Mouse (Mus musculus): ENCODE results near the gene Acsbg1.
A peak's percentile ranks its signal among the peaks of the same experiment; 100 is the strongest.

The Acsbg1 gene

DNA sequence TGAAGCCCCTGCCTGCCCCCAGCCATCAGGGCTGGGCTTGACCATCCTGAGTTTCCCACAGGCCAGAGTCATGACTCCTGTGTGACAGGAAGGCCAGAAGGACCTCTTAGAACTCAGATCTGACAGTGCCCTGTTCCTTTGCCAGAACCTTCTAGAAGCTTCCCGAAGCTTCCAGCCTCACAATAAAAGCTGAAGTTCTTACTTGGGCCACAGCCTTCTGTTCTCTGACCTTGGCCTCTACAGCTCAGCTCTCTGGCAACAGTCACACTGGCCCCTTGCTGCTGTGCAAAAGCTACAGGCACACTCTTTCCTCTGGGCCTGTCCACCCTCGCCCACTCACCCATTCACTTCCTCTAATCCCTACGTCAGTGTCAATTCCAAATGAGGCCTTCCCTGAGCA lies 10.3 kb upstream of the Acsbg1 start:
- DNase-seq (ENCODE audit: low spot score in 2 of 2) = no peak

DNA sequence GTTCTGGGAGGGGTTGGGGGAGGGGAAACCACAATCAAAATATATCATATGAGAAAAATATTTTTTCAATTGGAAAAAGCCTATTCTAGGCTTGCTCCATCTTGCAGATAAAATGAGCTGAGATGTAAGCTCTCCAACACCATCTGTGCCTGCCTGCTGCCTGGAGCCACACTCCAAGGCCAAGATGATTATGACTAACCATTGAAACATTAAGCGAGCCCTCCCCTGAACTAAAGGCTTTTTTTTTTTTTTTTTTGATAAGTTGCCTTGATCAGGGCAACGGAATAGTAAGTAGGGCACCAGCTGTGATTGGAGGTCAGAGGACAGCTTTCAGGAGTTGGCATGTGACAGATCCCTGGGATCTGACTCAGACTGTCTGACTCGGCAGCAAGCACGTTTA lies 6.8 kb upstream of the Acsbg1 start:
- DNase-seq (ENCODE audit: low spot score in 2 of 2) = peak in 1 of 2 experiments; percentile 39

DNA sequence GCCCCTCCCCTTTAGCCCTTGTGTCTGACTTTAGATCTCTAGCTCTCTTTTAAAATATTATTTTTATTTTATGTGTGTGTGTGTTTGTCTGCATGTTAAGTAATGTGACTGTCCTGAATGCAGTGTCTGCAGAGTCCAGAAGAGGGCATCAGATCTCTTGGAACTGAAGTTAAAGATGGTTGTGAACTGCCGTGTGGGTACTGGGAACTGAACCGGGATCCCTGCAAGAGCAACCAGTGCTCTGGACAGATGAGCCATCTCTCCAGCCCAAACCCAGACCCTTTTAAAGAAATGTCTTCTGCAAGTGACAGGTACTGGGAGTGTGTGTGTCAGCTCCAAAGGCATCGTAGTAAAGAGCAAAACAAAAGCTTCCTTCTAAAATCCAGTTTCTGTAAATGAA lies 4.4 kb upstream of the Acsbg1 start:
- no peak for DNase-seq (ENCODE audit: low spot score in 2 of 2)

DNA sequence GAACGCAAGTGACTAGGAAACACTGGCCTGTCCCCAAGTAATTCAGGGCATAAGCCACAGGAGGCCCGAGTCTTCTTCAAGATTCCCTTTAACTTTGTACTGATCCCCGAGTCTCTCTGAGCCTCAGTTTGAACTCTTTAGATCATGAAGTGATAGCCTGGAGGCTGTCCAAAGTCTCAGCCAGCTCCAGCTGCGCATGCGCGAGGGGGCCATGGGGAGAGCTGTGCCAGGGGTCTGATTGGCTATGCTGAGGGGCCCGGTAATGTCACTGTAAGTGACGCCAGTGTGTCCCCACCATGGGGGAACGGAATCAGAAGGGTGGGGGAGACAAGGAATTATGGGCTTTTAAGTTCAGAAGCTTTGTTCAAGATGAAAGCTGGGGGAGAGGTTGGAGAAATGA lies 2.7 kb upstream of the Acsbg1 start:
- DNase-seq (ENCODE audit: low spot score in 2 of 2) = no peak

DNA sequence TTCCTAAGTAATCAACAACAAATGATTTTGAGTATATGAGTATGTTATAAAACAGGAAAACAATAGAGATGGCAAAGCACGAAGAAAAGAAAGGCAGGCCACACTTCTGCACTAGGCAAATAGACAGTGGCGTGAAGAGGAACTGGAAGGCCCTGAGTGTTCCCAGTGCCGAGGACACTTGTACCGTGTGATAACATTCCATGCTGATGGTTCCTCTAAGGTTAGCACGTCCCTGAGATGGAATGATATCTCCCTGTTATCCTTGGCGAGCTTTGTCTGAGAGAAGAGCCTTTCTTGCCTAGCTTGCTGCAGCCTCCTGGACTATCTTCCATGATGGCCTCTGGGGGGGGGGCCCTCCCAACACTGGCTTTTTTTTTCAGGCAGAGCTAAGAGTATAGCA lies 2.9 kb downstream of the Acsbg1 start:
- no peak for DNase-seq (ENCODE audit: low spot score in 2 of 2)

DNA sequence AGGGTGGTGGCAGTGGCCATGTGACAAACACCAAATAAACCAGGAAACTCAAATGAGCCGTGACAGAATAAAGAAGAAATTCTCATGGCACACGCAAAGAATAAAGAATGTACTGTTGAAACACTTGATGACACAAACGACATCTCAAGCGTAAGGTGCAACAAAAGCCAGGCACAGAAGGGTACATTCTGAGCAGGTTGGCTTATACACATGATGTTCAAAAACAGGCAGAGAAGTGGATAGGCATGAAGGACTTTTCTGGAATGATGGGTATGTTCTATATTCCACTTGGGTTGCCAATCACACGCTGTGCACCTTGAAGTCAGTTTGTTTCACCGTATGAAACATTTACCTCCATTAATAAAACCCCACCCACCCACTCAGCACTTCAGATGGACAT lies 5.3 kb downstream of the Acsbg1 start:
- DNase-seq (ENCODE audit: low spot score in 2 of 2) = no peak

DNA sequence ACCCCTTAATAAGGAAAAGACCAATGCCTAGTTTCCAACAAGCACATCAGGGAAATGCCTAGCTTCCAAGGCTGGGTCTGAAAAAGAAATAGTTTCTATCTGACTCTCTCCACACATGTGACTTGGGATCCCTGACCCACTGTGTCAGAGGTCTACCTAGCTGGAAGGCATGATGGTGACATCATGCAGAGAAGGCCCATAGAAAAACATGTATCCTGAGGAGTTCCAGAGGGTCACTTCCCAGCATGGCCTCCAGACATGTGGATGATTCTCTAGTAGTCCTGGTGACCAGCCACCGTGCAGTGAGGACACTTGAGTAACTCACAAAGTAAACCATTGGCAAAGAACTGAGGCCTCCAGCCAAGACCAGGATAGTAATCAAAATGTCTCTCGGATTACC lies 5.8 kb downstream of the Acsbg1 start:
- no peak for DNase-seq (ENCODE audit: low spot score in 2 of 2)

DNA sequence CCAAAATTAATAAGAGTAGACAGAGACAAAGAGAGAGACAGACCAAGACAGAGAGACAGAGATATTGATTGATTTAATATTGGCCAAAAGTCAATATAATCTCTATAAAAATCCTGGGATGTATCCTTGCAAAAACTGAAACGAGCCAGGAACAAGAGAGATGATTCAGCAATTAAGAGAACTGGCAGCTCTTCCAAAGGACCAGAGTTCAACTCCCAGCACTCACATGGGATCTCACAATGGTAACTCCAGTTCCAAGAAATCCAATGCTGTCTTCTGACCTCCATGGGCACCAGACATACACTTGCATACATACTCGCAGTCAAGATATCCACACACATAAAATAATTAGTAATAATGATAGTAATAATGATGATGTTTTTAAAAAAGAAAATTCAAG lies 8.9 kb downstream of the Acsbg1 start:
- no peak for DNase-seq (ENCODE audit: low spot score in 2 of 2)

DNA sequence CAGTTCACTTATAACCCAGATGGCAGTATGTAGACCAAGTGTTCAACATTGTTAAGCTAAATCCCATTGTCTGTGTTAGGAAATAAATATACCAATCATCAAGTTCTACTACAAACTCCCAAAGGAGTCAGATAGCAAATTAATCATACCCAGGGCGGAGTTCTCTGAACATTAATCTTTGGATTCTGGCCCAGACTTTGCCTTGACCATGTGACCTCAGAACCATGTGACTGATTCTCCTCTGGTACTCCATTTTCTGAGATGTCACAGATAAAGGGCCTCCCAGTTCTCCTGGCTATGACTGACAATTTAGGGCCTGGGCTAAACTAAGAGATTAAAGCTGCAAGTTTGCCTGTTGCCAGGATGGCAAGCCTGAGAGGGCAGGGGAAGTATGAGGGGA lies 12.3 kb downstream of the Acsbg1 start:
- DNase-seq (ENCODE audit: low spot score in 2 of 2) = no peak

DNA sequence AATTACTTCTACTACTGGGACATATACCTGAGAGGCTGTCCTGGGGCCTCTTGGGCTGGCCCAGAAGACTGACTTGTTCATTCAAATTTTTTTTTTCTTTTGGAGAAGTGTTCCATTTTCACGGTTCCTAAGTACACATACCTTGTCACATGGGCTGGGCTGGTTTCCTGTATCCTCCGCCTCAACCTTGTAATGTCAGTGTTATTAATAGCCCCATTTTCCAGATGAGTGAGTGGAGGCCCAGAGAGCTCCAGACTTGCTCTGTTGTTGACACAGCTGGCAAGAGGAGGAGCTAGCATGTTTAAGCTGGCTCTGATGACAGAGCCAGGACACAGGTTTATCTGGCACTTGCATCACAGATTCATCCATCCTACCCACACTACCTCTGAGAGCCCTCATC lies 14.2 kb downstream of the Acsbg1 start:
- DNase-seq (ENCODE audit: low spot score in 2 of 2) = no peak

DNA sequence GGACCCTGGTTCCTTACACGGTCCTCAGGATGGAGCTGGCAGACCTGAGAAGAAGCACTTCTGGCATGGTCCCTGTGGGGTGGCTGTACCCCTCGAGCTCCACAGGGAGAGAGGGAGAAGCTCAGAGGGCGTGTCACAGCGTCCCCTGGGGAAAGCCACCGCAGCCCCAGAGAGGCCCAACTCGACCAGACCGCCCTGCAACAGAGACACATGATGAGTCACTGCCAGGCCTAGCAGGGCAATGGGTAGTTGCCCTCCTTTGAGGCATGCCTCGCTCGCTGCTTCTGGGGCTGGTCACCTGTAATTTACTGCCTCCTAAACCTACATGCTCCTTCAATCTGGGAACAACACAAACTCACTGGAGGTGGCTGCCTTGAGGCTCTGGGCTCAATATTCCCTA lies 15.4 kb downstream of the Acsbg1 start:
- no peak for DNase-seq (ENCODE audit: low spot score in 2 of 2)

DNA sequence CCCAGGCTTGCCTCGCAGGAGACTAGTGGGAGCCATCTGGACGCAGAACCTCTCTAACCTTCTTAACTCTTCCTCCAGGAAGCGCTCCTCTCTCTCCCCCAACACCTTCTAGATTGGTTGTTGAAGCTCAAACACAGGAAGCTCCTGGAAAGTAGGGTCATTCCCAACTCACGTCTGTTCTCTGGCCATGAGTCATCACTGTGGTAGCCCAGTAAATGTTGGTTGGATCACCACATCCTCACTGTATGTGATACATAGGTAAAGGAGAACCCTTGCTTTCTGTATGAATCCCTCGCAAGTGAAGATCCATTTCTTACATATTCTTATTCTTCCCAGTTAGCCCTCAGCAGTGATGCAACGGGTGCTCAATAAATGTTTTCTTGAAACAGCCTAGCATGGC lies 16.1 kb downstream of the Acsbg1 start:
- DNase-seq (ENCODE audit: low spot score in 2 of 2) = no peak

DNA sequence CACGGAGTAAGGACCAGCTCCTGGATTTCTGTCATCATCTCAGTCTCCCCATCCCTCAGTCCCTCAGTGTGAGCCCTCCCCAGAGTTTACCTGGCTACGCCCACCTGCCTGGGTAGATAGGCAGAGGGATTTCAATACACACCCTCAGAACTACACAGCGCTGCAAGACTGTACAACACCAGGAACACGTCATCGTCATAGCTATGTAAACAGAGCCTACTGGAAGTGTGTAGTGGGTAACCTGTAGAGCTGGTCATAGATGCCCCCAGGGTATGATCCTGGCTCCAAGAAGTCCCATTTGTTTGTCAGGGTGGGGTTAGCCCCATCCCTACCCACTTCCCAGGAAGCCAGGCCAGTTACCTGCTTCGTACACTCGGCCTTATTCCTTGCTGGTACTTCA lies 18.5 kb downstream of the Acsbg1 start:
- DNase-seq (ENCODE audit: low spot score in 2 of 2) = no peak

DNA sequence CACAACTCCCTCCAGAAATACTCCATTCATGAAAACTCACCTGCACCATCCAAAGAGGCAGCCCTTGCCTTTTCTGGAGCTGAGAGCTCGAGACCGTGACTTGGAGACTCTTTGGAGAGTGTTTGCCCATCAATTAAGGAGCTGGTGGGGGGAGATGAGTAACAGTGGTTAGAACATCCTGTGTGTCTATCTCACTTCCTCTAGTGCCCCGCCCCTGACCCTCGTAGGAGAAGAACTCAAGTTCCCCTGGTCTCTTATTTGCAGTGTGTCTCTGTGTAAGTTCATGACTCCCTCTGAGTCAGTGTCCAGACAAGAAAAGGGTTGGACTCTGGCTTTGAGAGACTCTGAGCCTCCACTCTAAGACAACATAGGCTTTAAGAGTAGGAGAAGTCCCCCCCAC lies 19.1 kb downstream of the Acsbg1 start:
- no peak for DNase-seq (ENCODE audit: low spot score in 2 of 2)

DNA sequence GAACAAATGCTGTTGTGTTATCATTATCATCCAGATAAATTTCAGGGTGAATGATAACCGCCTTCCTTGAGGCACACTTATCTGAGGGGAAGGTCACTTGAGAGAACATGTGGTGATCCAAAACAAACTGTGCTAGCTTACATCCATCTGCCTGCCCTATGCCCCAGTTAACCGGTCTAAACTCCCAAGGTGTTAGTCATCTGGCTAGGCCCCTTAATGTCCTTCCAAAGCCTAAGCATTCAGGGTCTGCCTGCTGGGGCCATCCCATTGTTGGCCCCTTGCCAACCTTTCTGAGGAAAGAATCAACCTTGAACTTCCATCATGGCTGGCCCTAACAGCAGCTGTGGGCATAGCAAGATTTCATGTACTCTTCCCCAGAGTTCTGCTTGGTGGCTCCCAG lies 19.5 kb downstream of the Acsbg1 start:
- DNase-seq (ENCODE audit: low spot score in 2 of 2) = no peak

DNA sequence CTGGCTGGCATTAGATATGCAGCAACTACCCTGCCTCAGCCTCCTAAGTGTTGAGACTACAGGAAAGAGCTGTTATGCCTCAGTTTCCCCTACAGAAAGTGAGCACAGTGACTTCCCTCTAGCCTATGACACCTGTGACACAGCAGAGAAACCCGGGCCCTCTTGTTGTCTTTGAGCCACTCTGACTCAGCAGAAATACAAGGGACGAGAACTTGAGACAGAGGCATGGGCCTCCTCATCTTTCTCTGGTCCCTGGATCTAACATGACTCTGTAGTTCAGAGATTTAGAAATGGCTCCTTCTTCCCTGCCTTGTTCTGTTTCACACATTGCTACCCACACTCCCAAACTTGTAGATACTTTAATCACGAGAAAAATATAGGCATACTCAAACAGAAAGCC lies 20.1 kb downstream of the Acsbg1 start:
- no peak for DNase-seq (ENCODE audit: low spot score in 2 of 2)

DNA sequence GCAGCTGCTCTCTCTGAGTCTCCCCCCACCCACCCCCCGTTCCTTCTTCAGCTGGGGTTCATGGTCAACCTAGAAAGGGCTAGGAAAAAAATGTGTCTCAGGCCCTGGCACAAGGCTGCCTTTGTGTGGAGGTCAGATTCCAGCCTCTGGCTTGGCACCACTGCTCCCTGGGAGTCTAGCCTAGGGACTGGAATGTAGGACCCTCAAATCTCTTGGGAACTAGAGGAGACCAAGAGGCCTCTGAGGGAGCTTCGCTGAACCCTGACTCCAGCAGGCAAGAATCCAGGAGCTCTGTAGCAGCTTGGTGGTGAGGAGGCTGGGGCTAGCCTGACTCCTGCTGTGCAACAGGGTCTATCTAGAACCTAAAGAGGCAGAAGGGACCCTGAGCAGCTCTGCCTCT lies 22.5 kb downstream of the Acsbg1 start:
- DNase-seq (ENCODE audit: low spot score in 2 of 2) = no peak

DNA sequence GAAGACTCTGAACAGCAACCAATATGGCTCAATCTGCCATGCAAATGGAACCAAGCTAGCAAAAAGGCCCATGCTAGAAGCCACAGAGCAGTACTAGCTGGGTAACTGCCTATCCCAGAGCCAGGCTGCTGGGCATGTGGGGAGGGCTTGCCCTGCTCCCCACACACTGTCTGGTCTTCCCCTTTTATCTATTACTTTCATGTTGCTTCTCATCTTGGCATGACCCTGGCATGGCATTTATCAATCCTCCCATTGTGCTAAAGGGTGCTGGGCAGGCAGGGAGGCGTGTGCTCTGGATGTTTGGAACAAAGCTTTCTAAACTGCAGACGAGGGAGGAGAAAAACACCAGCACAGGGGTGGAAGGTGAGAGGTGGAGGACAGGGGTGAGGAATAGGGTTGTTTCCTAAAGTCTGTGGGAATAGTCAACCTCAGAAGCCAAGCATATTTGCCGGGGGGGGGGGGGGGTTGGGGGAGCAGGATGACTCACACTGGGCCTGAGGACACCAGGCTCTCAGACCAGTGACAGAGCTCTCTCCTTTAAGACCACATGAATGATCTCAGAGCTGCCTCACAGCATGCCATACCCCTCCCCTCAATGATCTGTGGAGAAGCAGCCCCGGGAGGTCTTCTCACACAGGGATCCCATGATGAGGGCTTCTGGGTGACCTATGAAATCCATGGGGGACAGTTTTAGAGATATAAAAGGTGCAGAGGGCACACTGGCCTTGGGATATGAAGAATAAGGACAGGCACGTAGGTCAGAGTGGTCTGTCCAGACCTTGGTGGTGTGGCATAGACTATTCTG lies 24.0 kb downstream of the Acsbg1 start:
- DNase-seq (ENCODE audit: low spot score in 2 of 2) = no peak

DNA sequence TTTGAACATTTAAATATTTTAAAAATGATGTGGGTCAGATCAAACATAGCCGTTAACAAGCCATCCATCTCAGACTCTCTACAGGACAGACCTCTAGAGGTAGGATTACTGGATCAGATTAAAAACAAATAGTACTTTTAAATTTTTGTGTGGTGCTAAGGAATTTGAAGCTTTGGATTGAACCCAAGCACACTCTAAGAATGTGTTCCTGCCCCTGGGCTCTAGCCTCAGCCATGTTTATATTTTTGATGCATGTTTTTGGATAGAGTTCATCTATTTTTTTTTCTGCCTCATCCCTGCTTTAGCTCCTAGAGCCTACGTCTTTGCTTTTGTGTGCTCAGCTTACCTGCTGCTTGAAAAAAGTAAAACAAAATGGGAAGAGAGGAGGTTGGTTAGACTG lies 28.3 kb downstream of the Acsbg1 start:
- no peak for DNase-seq (ENCODE audit: low spot score in 2 of 2)

DNA sequence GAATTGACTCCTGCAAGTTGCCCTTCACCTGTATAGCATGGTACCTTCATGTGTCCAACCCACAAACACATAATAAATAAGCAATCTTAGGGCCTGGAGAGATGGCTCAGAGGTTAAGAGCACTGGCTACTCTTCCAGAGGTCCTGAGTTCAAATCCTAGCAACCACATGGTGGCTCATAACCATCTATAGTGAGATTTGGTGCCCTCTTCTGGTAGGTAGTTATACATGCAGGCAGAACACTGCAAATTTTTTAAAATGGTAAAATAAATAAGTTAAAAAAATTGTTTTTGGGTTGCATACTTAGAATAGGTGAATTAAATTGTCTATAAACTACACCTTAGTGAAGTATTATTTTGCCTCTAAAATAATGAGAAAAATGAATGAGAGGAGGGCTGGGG lies 30.8 kb downstream of the Acsbg1 start:
- DNase-seq (ENCODE audit: low spot score in 2 of 2) = no peak

DNA sequence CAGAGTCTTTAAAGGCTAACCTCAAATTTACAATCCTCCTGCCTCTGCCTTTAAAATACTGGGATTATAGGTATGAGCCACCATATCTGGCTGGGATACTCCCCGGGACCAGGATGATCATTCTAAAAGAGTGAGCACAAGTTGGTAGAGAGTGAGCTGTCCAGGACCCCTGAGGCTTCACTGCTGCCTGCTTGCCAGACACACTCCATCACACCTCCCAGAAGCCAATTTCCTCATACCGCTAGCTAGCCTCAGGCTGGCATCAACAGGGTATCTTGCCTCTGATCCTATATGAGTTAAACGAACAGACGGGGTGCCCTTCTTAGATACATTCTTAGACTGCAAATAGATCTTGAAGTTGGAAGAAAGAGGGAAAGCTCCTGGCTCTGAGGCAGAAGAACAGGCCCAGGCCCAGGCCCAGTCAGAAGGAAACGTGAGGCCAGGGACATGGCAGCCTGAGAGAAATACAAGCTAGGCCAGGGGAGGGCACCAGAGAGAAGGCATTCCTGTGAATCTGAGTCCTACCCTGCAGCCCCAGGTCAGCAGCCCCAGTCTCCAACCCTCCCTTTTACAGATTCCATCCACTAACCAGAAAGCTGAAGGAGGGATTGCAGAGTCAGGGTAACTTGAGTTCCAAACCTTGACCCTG lies 31.9 kb downstream of the Acsbg1 start:
- no peak for DNase-seq (ENCODE audit: low spot score in 2 of 2)

DNA sequence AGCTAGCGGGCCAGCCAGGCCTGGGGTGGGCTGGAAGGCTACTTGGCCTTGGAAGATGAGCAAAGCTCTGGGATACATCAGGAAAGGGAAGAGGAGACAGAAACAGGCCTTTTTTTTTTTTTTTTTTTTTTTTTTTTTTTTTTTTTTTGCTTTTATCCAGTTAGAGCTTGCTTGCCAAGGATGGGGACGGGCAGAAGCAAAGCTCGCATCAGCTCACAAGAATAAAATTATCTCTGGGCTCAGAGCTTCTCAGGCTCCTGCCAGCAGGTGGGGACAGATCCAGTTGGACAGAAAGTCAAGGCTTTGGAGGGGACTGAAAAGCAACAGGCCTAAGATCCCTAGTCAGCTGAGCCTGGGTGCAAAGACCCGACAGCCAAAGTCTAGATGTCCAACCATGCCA lies 32.9 kb downstream of the Acsbg1 start:
- no peak for DNase-seq (ENCODE audit: low spot score in 2 of 2)

DNA sequence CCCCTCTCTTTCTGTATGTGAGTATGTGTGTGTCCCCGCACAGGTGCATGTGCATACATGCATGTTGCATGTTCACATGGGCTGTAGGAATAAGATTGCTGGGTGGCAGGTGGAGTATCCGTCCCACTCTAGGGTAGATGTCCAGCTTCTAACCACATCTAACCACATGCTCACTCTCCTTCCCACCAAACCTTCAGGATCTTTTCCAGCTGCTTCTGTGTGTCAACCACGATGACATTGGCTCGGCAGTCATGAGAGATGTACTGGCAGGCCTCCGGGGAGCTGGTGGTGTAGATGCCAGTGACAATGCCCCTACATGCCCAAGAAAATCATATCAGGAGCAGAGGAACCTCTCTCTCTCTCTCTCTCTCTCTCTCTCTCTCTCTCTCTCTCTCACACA lies 34.4 kb downstream of the Acsbg1 start:
- no peak for DNase-seq (ENCODE audit: low spot score in 2 of 2)

Measured in right cerebral cortex, postnatal 36 days (tissue).